Mouse (Mus musculus) Patski (cell line): ENCODE measurements at regions not wholly inside any gene's neighbourhood (a gene's known extent, or its start where the extent isn't known, plus 50 kb on each side); places are given as distances from the start of the nearest gene placed in this dataset.

ENCODE experiments used
- ATAC-seq: fragments of 100-300 bp; one replicate; pipeline ENCODE4 v1.8.0; 2021
- CTCF ChIA-PET: fragments of 350-600 bp; sonication (Branson Sonifier 250); formaldehyde crosslinking; loops from one replicate; lab custom pipeline; 2022; ENCODE audit warnings: inconsistent platforms; lab: Charles Lee
- POLR2A ChIA-PET: fragments of 350-600 bp; sonication (Branson Sonifier 250); formaldehyde crosslinking; loops from one replicate; lab custom pipeline; 2022; ENCODE audit warnings: antibody characterized with exemption, inconsistent platforms; lab: Charles Lee
- DNase-seq: peaks from one replicate; pipeline ENCODE4 v3.0.0-alpha.2; 2011; ENCODE audit warnings: low read depth, low spot score
- H3K27me3 ChIP-seq: fragments of 371-371 bp; one replicate; pipeline ENCODE4 v1.5.1; 2021
- CTCF ChIP-seq: fragments of 100-300 bp; IDR thresholded peaks from one replicate; pipeline ENCODE4 v1.5.1; 2021
- in situ Hi-C: fragments of 300-500 bp; cut with MboI; formaldehyde crosslinking; loops from 3 replicates; pipeline ENCODE4 v1.11.1; 2018; ENCODE audit warnings: low pct_unique_long_range_greater_than_20kb, mixed read lengths

GRCm38 (mm10) chr15:94049638-94050273 lies 415.5 kb downstream of the Adamts20 start:
- ATAC-seq (no peak), DNase-seq (no peak)
- no peaks in the 10 kb centered on the region for H3K27me3 ChIP-seq
- in situ Hi-C loops = no loop called here
- no peak for TF ChIP-seq CTCF
- ChIA-PET POLR2A (no interaction called here), CTCF (no interaction called here)

GRCm38 (mm10) chr15:94046186-94046585 lies 419.0 kb downstream of the Adamts20 start:
- in situ Hi-C loops = no loop called here
- no peak for TF ChIP-seq CTCF

GRCm38 (mm10) chr15:94045131-94045756 lies 420.0 kb downstream of the Adamts20 start:
- no peak for TF ChIP-seq CTCF
- ChIA-PET CTCF (interaction anchor here (1.6 kb wide), 1 partner anchor 12 kb away, joined by 5 read pairs; no protein-coding TSS in a partner anchor), POLR2A (no interaction called here)
- ATAC-seq (no peak), DNase-seq (no peak)
- in situ Hi-C loops = no loop called here
- H3K27me3 ChIP-seq = no peaks in the 10 kb centered on the region

More at GRCm38 (mm10) chr15:94046186-94046585, 419.0 kb downstream of the Adamts20 start:
- ChIA-PET POLR2A (interaction anchor here (0.6 kb wide), 1 partner anchor 670 kb away, joined by 3 read pairs; no protein-coding TSS in a partner anchor), CTCF (no interaction called here)
- no peak for DNase-seq
- no peak for ATAC-seq
- H3K27me3 ChIP-seq = no peaks in the 10 kb centered on the region

GRCm38 (mm10) chr15:94032957-94033356 lies 432.3 kb downstream of the Adamts20 start:
- in situ Hi-C loops = no loop called here
- no peak for TF ChIP-seq CTCF
- no peak for DNase-seq
- CTCF ChIA-PET = interaction anchor here (0.6 kb wide), 1 partner anchor 37 kb away, joined by 3 read pairs; no protein-coding TSS in a partner anchor
- no peaks in the 10 kb centered on the region for H3K27me3 ChIP-seq
- POLR2A ChIA-PET = no interaction called here
- ATAC-seq = no peak

- ATAC-seq = no peak
- H3K27me3 ChIP-seq = no peaks in the 10 kb centered on the region
- DNase-seq = peak; percentile 15
- in situ Hi-C loops = no loop called here
- ChIA-PET CTCF (no interaction called here), POLR2A (no interaction called here)
- TF ChIP-seq CTCF = no peak
Measured at GRCm38 (mm10) chr15:94025996-94026696, 430.5 kb upstream of the Prickle1 start.

- in situ Hi-C loops = no loop called here
- no peak for TF ChIP-seq CTCF
- H3K27me3 ChIP-seq = no peaks in the 10 kb centered on the region
- no peak for DNase-seq
- no peak for ATAC-seq
- ChIA-PET CTCF (no interaction called here), POLR2A (no interaction called here)
Measured at GRCm38 (mm10) chr15:94025239-94025971, 429.7 kb upstream of the Prickle1 start.

GRCm38 (mm10) chr15:94024806-94025205 lies 429.1 kb upstream of the Prickle1 start:
- in situ Hi-C loops = no loop called here
- ChIA-PET CTCF (no interaction called here), POLR2A (no interaction called here)
- ATAC-seq (no peak), DNase-seq (no peak)
- TF ChIP-seq CTCF = no peak
- H3K27me3 ChIP-seq = no peaks in the 10 kb centered on the region

GRCm38 (mm10) chr15:94024126-94024730 lies 428.5 kb upstream of the Prickle1 start:
- in situ Hi-C loops = no loop called here
- POLR2A ChIA-PET = no interaction called here
- no peak for TF ChIP-seq CTCF
- DNase-seq = no peak
- CTCF ChIA-PET = no interaction called here
- ATAC-seq = no peak
- H3K27me3 ChIP-seq = no peaks in the 10 kb centered on the region

GRCm38 (mm10) chr15:94023501-94023900 lies 427.8 kb upstream of the Prickle1 start:
- POLR2A ChIA-PET = no interaction called here
- no peak for DNase-seq
- ATAC-seq = no peak
- no peaks in the 10 kb centered on the region for H3K27me3 ChIP-seq
- CTCF ChIA-PET = no interaction called here
- in situ Hi-C loops = no loop called here
- TF ChIP-seq CTCF = no peak

- ATAC-seq (no peak), DNase-seq (no peak)
- ChIA-PET POLR2A (no interaction called here), CTCF (no interaction called here)
- in situ Hi-C loops = no loop called here
- no peak for TF ChIP-seq CTCF
- no peaks in the 10 kb centered on the region for H3K27me3 ChIP-seq
Measured at GRCm38 (mm10) chr15:94017814-94018213, 422.1 kb upstream of the Prickle1 start.
